Mouse (Mus musculus) heart, postnatal 0 days (tissue): ENCODE data around the gene Eif2d.

Experiments used
- CTCF ChIP-seq: IDR thresholded peaks from 2 replicates; pipeline ENCODE4 v1.5.1; 2016; ENCODE audit warnings: antibody characterized with exemption, control low read depth, low read depth
- EP300 ChIP-seq: IDR thresholded peaks from 2 replicates; pipeline ENCODE4 v1.6.1; 2016; ENCODE audit warnings: antibody characterized with exemption, low read depth

GRCm38 (mm10) chr1:131116430-131117011 lies 36.5 kb upstream of the Eif2d start:
- no peak for TF ChIP-seq CTCF
- peak; percentile 68 for TF ChIP-seq EP300
